ENCODE assay signal across 8 mouse cellular contexts in the genomic region with DNA sequence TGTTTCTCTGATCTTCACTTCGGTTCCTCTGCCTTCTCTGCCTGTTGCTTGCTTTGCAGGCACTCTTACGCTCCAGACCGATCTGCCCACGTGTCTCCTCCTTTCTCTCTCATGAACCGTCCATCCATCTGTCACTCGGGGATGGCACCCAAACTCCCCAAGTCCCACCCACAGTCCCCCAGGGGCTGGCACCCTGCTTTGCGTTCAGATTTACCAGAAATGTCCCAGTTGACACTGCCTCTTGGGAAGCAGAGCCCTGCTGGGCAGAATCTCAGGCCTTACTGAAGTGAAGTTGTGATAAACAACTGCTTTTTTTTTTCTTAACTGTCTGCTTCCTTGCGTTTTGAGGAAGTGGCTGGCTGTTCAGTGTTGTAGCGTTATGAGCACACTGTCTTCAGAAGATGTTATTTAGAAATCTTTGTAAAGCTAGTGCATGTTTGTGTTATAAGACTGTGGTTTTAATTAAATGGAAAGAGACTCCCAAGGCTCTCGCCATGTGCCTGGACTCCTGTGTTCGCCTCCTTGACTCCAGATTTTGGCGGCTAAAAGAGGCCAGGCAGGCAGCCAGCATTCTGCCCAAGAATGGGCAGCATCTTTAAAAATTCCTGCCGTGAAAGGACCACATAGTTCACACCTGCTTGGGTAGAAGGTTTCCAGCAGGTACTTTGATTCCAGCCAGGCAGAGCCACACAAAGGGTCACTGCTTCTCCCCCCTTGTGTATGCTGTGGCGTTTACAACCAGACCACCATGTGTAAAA. TPM values are rescaled to one million over a fixed set of nuclear protein-coding genes. Genes with fewer than 3 reads are reported as not detected.
DNase-seq lines count a peak whose midpoint lies in the region; ATAC-seq and TF ChIP-seq lines count a peak whose summit lies in the region.

Arhgap25 (minus strand) TSS at position 307 of the 758 bp plus-strand sequence.

- H3K27ac ChIP-seq in heart, adult 2 months: no peak within 1 kb of the TSS
- H3K27ac ChIP-seq in liver, embryonic 11.5 days (ENCODE audit: low read depth, low read length): no peak within 1 kb of the TSS
- H3K27ac ChIP-seq in kidney, embryonic 14.5 days (ENCODE audit: low read depth, low read length): no peak within 1 kb of the TSS
- H3K27ac ChIP-seq in kidney, embryonic 15.5 days: no peak within 1 kb of the TSS
- no peak within 1 kb of the TSS for H3K27ac ChIP-seq in hindbrain, embryonic 10.5 days

- H3K4me2 ChIP-seq in liver, embryonic 11.5 days: peak within 1 kb of the TSS; percentile 23; the same call in 1 of the 2 replicates
- no peak within 1 kb of the TSS for H3K4me2 ChIP-seq in kidney, embryonic 14.5 days (replicated peaks; ENCODE audit: low read depth, low read length)
- no peak within 1 kb of the TSS for H3K4me2 ChIP-seq in kidney, embryonic 15.5 days

- H3K9me3 ChIP-seq in liver, embryonic 11.5 days (ENCODE audit: control insufficient read depth, low read length): no peaks in the 10 kb centered on the region
- H3K9me3 ChIP-seq in kidney, embryonic 14.5 days (ENCODE audit: control insufficient read depth, low read length): no peaks in the 10 kb centered on the region
- H3K9me3 ChIP-seq in kidney, embryonic 15.5 days (replicated peaks): no peaks in the 10 kb centered on the region
- no peaks in the 10 kb centered on the region for H3K9me3 ChIP-seq in hindbrain, embryonic 10.5 days

- H3K4me1 ChIP-seq in heart, adult 2 months (ENCODE audit: control insufficient read depth, insufficient read depth, low read length): no peaks in the 10 kb centered on the region
- H3K4me1 ChIP-seq in liver, embryonic 11.5 days (replicated peaks; ENCODE audit: control insufficient read depth, insufficient read depth, low read length): peaks cover 11% of the 10 kb centered on the region
- no peaks in the 10 kb centered on the region for H3K4me1 ChIP-seq in kidney, embryonic 14.5 days (ENCODE audit: control insufficient read depth, insufficient read depth, low read length)
- H3K4me1 ChIP-seq in kidney, embryonic 15.5 days: 0 out of 2 replicates have a peak, but pooled peaks cover 2% of the 10 kb centered on the region
- no peaks in the 10 kb centered on the region for H3K4me1 ChIP-seq in hindbrain, embryonic 10.5 days (replicated peaks)

- intact Hi-C loops in heart, adult 2 months (cut with DNase I): no loop called here

- H3K27me3 ChIP-seq in heart, adult 2 months (ENCODE audit: control insufficient read depth, insufficient read depth, low read length): no peaks in the 10 kb centered on the region
- peaks cover 10% of the 10 kb centered on the region for H3K27me3 ChIP-seq in liver, embryonic 11.5 days (replicated peaks; ENCODE audit: control insufficient read depth, insufficient read depth, low read length)
- H3K27me3 ChIP-seq in kidney, embryonic 14.5 days (ENCODE audit: control insufficient read depth, insufficient read depth, low read length): no peaks in the 10 kb centered on the region
- H3K27me3 ChIP-seq in kidney, embryonic 15.5 days: no peaks in the 10 kb centered on the region
- H3K27me3 ChIP-seq in hindbrain, embryonic 10.5 days (ENCODE audit: insufficient read depth, poor library complexity, severe bottlenecking): no peaks in the 10 kb centered on the region

- 53% methylated on average over 14 of the region's 14 CpGs for WGBS in heart, adult 2 months
- 44% methylated on average over 14 of the region's 14 CpGs for WGBS in liver, embryonic 11.5 days
- 69% methylated on average over 14 of the region's 14 CpGs for WGBS in kidney, embryonic 14.5 days
- WGBS in kidney, embryonic 15.5 days: 65% methylated on average over 14 of the region's 14 CpGs
- 66% methylated on average over 14 of the region's 14 CpGs for WGBS in hindbrain, embryonic 10.5 days

- no peak for TF ChIP-seq EP300 in heart, adult 2 months (IDR thresholded peaks at IDR 0.05; ENCODE audit: insufficient read depth, low read depth, low read length)

- no peak for TF ChIP-seq CTCF in heart, adult 2 months (IDR thresholded peaks at IDR 0.05)

- no peak for TF ChIP-seq POLR2A in heart, adult 2 months (IDR thresholded peaks at IDR 0.05; ENCODE audit: insufficient read depth, low read depth, low read length)

- no peaks in the 10 kb centered on the region for H3K36me3 ChIP-seq in heart, adult 2 months (ENCODE audit: control insufficient read depth, insufficient read depth, low read length)
- H3K36me3 ChIP-seq in liver, embryonic 11.5 days (ENCODE audit: control insufficient read depth, insufficient read depth, low read length): no peaks in the 10 kb centered on the region
- H3K36me3 ChIP-seq in kidney, embryonic 14.5 days (ENCODE audit: control insufficient read depth, insufficient read depth, low read length): no peaks in the 10 kb centered on the region
- no peaks in the 10 kb centered on the region for H3K36me3 ChIP-seq in kidney, embryonic 15.5 days
- H3K36me3 ChIP-seq in hindbrain, embryonic 10.5 days: no peaks in the 10 kb centered on the region

- H3K4me3 ChIP-seq in heart, adult 2 months: no peak within 1 kb of the TSS
- H3K4me3 ChIP-seq in liver, embryonic 11.5 days (ENCODE audit: low read depth, low read length): no peak within 1 kb of the TSS
- no peak within 1 kb of the TSS for H3K4me3 ChIP-seq in kidney, embryonic 14.5 days (ENCODE audit: low read length)
- H3K4me3 ChIP-seq in kidney, embryonic 15.5 days (replicated peaks): no peak within 1 kb of the TSS
- H3K4me3 ChIP-seq in hindbrain, embryonic 10.5 days: no peak within 1 kb of the TSS

- ATAC-seq in liver, embryonic 11.5 days (replicated peaks; ENCODE audit: low FRiP score): no peak
- ATAC-seq in kidney, embryonic 14.5 days (ENCODE audit: low FRiP score, low TSS enrichment): no peak
- ATAC-seq in kidney, embryonic 15.5 days (replicated peaks; ENCODE audit: low FRiP score): no peak

- no peaks in the 10 kb centered on the region for H3K79me2 ChIP-seq in heart, adult 2 months (replicated peaks; ENCODE audit: control insufficient read depth, insufficient read depth, low read length)

- DNase-seq in heart, adult 2 months: peak; percentile 42 to 63
- no peak for DNase-seq in heart, postnatal 4 days
- peak; percentile 20 for DNase-seq in adipocyte (ENCODE audit: low spot score)
- no peak for DNase-seq in liver, embryonic 11.5 days (ENCODE audit: low spot score)
- DNase-seq in skeletal muscle tissue, adult 2 months (ENCODE audit: low read depth, low spot score): peak; percentile 20
- DNase-seq in hindbrain, embryonic 10.5 days (ENCODE audit: low spot score): no peak

- no peak within 1 kb of the TSS for H3K9ac ChIP-seq in heart, adult 2 months (ENCODE audit: low read depth, low read length)
- H3K9ac ChIP-seq in liver, embryonic 11.5 days (ENCODE audit: low read depth, low read length): no peak within 1 kb of the TSS
- H3K9ac ChIP-seq in kidney, embryonic 14.5 days (ENCODE audit: low read depth, low read length): no peak within 1 kb of the TSS
- H3K9ac ChIP-seq in kidney, embryonic 15.5 days: no peak within 1 kb of the TSS

RNA-seq across cellular contexts. Expression of gene Arhgap25, which starts in this region (rescaled TPM):
- total RNA-seq in heart, adult 2 months (2021): 1 to 10 TPM; 3.2 to 3.8 TPM
- polyA plus RNA-seq in heart, adult 2 months (2012; rRNA removed): 1.8 and 1.9 TPM in 2 replicates
- total RNA-seq in heart, postnatal 4 days (2021): 1 to 10 TPM; 5.2 to 6.1 TPM
- 6.9 and 7.9 TPM in 2 replicates for polyA plus RNA-seq in liver, embryonic 11.5 days (2014; fragmentation: Nextera tagmentation; extraction: Ambion mirVana)
- polyA plus RNA-seq in kidney, embryonic 14.5 days (2014; fragmentation: Nextera tagmentation; extraction: Ambion mirVana): 3.3 and 5.1 TPM in 2 replicates
- 5.2 and 6.0 TPM in 2 replicates for polyA plus RNA-seq in kidney, embryonic 15.5 days (2015; fragmentation: Nextera tagmentation; extraction: Ambion mirVana)
- 2.3 and 3.6 TPM in 2 replicates for polyA plus RNA-seq in hindbrain, embryonic 10.5 days (2016; fragmentation: Nextera tagmentation; extraction: Ambion mirVana)

Comparison
In these comparisons a context has a peak if more than half of its experiments do, and no peak if none do; other contexts are left out.
1. DNase-seq: peak in heart, adult 2 months (2 of 2), adipocyte (single experiment) and skeletal muscle tissue, adult 2 months (single experiment); none in heart, postnatal 4 days (single experiment), liver, embryonic 11.5 days (single experiment) and hindbrain, embryonic 10.5 days (single experiment).